Mouse (Mus musculus): ENCODE results near the gene Phactr2. TPM values are rescaled to one million over a fixed set of nuclear protein-coding genes. Genes with fewer than 3 reads are reported as not detected.

Gene Phactr2
- total and polyA plus RNA-seq, 3 experiments = not detected

- Histone ChIP-seq H3K27ac (ENCODE audit: control insufficient read depth, low read depth, low read length) (no peak overlapping the region), H3K36me3 (ENCODE audit: control insufficient read depth in 1 of 2, insufficient read depth in 2 of 2, low read length in 2 of 2) (no peaks in the 10 kb centered on the region), H3K4me3 (ENCODE audit: control insufficient read depth in 1 of 2, insufficient read depth in 1 of 2, low read depth in 2 of 2, low read length in 2 of 2) (no peak overlapping the region), H3K79me2 (ENCODE audit: control insufficient read depth, insufficient read depth, low read length, poor library complexity) (no peaks in the 10 kb centered on the region), H3K27me3 (ENCODE audit: control insufficient read depth in 1 of 2, insufficient read depth in 2 of 2, low read length in 2 of 2) (no peaks in the 10 kb centered on the region), H3K4me1 (ENCODE audit: control insufficient read depth in 1 of 2, insufficient read depth in 2 of 2, low read length in 2 of 2) (no peaks in the 10 kb centered on the region), H3K9ac (ENCODE audit: control insufficient read depth, low read depth, low read length, poor library complexity, severe bottlenecking) (no peak overlapping the region), H3K9me3 (replicated peaks; ENCODE audit: insufficient read depth, low read length) (no peaks in the 10 kb centered on the region)
- no peak for DNase-seq (ENCODE audit: low read depth, low spot score)
- TF ChIP-seq TCF12 (IDR thresholded peaks at IDR 0.05; ENCODE audit: low read depth, low read length) (no peak), GABPA (IDR thresholded peaks at IDR 0.05; ENCODE audit: low read depth, low read length) (no peak), E2F4 (IDR thresholded peaks at IDR 0.05; ENCODE audit: borderline replicate concordance, low read depth, low read length) (no peak), NELFE (IDR thresholded peaks at IDR 0.05; ENCODE audit: low read depth, low read length) (no peak)
Measured at GRCm38 (mm10) chr10:13323806-13324411, 150.3 kb downstream of the Phactr2 start.

- no peak overlapping the region for H3K9ac ChIP-seq (ENCODE audit: control insufficient read depth, low read depth, low read length, poor library complexity, severe bottlenecking)
- no peaks in the 10 kb centered on the region for H3K27me3 ChIP-seq (ENCODE audit: control insufficient read depth in 1 of 2, insufficient read depth in 2 of 2, low read length in 2 of 2)
- no peak for DNase-seq (ENCODE audit: low read depth, low spot score)
- H3K79me2 ChIP-seq (ENCODE audit: control insufficient read depth, insufficient read depth, low read length, poor library complexity) = no peaks in the 10 kb centered on the region
- no peak overlapping the region for H3K27ac ChIP-seq (ENCODE audit: control insufficient read depth, low read depth, low read length)
- no peaks in the 10 kb centered on the region for H3K9me3 ChIP-seq (replicated peaks; ENCODE audit: insufficient read depth, low read length)
- no peak for TF ChIP-seq ELF1 (IDR thresholded peaks at IDR 0.05; ENCODE audit: low read depth, low read length)
- TF ChIP-seq BHLHE40 (IDR thresholded peaks at IDR 0.05; ENCODE audit: borderline replicate concordance, low read depth, low read length) = no peak
- no peak for TF ChIP-seq RAD21 (IDR thresholded peaks at IDR 0.05; ENCODE audit: low read depth, low read length)
- no peak for TF ChIP-seq ETS1 (IDR thresholded peaks at IDR 0.05; ENCODE audit: low read depth, low read length)
- no peak for TF ChIP-seq MXI1 (IDR thresholded peaks at IDR 0.05; ENCODE audit: low read depth, low read length)
- no peak for TF ChIP-seq CHD1 (IDR thresholded peaks at IDR 0.05; ENCODE audit: low read depth, low read length)
- no peak for TF ChIP-seq POLR2A (IDR thresholded peaks at IDR 0.05; ENCODE audit: control insufficient read depth in 1 of 2, insufficient read depth in 1 of 2, low read depth in 1 of 2, low read length in 2 of 2, poor library complexity in 1 of 2)
- TF ChIP-seq JUND (IDR thresholded peaks at IDR 0.05; ENCODE audit: low read depth, low read length) = no peak
- TF ChIP-seq MEF2A (IDR thresholded peaks at IDR 0.05; ENCODE audit: extremely low read depth, insufficient replicate concordance, low read depth, low read length, poor library complexity, severe bottlenecking) = no peak
- no peak for TF ChIP-seq SMC3 (IDR thresholded peaks at IDR 0.05; ENCODE audit: low read depth, low read length)
- TF ChIP-seq ZC3H11A (IDR thresholded peaks at IDR 0.05; ENCODE audit: low read depth, low read length) = no peak
- no peak for TF ChIP-seq RCOR1 (IDR thresholded peaks at IDR 0.05; ENCODE audit: low read depth, low read length)
- TF ChIP-seq NRF1 (IDR thresholded peaks at IDR 0.05; ENCODE audit: insufficient read depth, low read depth, low read length, poor library complexity, severe bottlenecking) = no peak
- TF ChIP-seq USF2 (IDR thresholded peaks at IDR 0.05; ENCODE audit: borderline replicate concordance in 1 of 2, insufficient read depth in 1 of 2, low read depth in 1 of 2, low read length in 2 of 2) = no peak
- no peak for TF ChIP-seq ZMIZ1 (IDR thresholded peaks at IDR 0.05; ENCODE audit: low read depth, low read length)
- no peak for TF ChIP-seq POLR2AphosphoS2 (IDR thresholded peaks at IDR 0.05; ENCODE audit: low read length)
- no peak for TF ChIP-seq TAL1 (IDR thresholded peaks at IDR 0.05; ENCODE audit: low read length)
- TF ChIP-seq E2F4 (IDR thresholded peaks at IDR 0.05; ENCODE audit: borderline replicate concordance, low read depth, low read length) = no peak
- H3K4me1 ChIP-seq (ENCODE audit: control insufficient read depth in 1 of 2, insufficient read depth in 2 of 2, low read length in 2 of 2) = no peaks in the 10 kb centered on the region
- H3K36me3 ChIP-seq (ENCODE audit: control insufficient read depth in 1 of 2, insufficient read depth in 2 of 2, low read length in 2 of 2) = no peaks in the 10 kb centered on the region
- H3K4me3 ChIP-seq (ENCODE audit: control insufficient read depth in 1 of 2, insufficient read depth in 1 of 2, low read depth in 2 of 2, low read length in 2 of 2) = no peak overlapping the region
Measured at GRCm38 (mm10) chr10:13323139-13323805, 150.9 kb downstream of the Phactr2 start.
